Mouse (Mus musculus) bone marrow macrophage, adult 2 months (primary cell): ENCODE data around the gene Bptf.

Experiments used
- CTCF ChIP-seq: IDR thresholded peaks from 2 replicates; pipeline ENCODE4 v1.5.1; 2012; ENCODE audit warnings: low read depth, mild to moderate bottlenecking, low read length, moderate library complexity
- POLR2A ChIP-seq: IDR thresholded peaks from 2 replicates; pipeline ENCODE4 v1.6.1; 2012; ENCODE audit warnings: mild to moderate bottlenecking, low read depth, low read length, borderline replicate concordance

DNA sequence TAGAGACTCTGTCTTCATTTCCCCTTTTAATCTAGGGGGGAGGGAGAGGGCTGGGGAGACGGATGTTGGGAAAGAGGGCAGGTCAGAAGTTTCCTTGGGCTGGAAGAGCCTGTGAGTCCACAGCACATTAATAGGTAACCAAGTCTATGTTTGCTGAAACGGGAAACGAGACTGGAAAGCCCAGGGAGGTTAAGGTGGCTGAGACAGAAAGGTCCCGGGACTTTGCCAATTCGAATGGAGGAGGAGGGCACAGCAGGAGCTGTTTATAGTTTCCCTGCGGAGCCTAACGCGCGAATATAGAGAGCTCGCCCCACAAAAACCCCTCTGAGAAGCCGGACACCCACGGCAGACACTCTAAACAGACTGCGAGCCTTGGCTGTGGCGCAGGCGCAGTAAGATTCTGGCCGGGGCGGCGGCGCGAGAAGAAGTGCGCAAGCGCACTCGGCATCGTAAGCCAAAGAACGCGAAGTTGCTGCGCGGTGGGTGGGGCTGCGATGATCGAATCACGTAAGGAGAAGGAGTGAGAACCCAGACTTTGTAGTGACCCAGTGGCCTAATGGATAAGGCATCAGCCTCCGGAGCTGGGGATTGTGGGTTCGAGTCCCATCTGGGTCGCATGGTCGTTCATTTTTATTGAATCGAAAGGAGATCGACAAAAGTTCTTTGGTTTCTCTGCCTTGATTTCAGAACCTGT is 119.5 kb downstream of the Bptf start:
- TF ChIP-seq POLR2A: no peak
- no peak for TF ChIP-seq CTCF
